Mouse (Mus musculus) cerebellum, adult 9-10 months (tissue): Measurements from ENCODE around the gene Inpp4b.

ENCODE experiments used
- DNase-seq: peaks from one replicate; pipeline ENCODE4 v3.0.0; 2022

Gene Inpp4b

GRCm38 (mm10) chr8:81849976-81850375 lies 507.6 kb downstream of the Inpp4b start:
- DNase-seq, result peak; percentile 84

DNA sequence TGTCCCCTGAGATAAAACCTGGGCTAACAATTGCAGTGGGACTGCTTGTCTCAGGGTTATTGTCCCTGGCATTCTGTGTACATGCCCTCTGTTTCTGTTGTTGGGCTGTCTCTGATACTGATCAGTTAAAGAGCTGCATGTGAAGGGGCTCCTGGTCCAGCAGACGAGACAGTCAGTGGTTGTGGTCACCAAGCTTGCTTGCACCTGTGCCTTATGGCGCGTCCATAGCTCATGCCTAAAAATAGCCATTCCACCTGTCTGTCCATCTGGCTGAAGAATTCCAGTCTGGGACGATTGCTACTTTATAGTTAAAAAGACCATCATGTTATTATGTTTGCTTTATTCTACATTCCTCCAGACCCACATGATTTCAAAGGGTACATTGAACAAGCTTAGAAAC lies 510.8 kb downstream of the Inpp4b start:
- peak; percentile 92 for DNase-seq

DNA sequence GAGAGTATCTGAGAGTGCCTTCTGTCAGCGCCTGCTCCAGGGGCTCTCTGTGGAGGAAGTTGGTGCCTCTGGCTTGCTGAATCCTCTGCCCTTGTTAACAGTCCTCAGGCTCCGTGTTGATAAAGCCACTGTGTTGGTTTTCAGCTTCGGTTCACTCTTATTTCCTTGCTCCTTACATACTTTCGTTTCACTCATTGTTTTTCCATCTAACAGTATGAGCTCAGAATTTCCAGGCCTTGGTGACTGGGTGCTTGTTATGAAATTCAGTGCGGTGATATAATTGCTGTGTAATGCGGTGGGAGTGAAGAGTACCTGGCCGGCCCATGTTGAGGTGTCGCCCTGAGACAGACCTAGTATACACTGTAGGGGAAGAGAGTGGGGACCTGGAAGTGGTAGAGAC lies 512.2 kb downstream of the Inpp4b start:
- no peak for DNase-seq

DNA sequence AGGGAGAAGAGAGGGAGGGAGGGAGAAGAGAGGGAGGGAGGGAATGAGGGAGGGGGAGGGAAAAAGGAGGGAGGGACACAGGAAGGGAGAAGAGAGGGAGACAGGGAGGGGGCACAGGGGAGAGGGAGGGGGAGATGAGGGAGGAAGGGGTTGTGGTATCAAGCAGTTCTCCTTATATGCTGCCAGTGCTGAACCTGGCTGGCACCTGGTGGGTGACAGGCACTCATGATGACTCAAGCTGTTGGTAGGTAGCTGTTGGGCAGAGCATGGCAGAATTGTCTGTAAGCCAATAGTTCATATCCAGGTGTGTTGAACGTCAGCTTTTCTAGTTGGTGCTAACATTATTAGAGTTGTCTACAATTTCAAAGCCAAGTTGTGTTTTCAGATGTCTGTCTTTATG lies 512.7 kb downstream of the Inpp4b start:
- DNase-seq, result no peak

DNA sequence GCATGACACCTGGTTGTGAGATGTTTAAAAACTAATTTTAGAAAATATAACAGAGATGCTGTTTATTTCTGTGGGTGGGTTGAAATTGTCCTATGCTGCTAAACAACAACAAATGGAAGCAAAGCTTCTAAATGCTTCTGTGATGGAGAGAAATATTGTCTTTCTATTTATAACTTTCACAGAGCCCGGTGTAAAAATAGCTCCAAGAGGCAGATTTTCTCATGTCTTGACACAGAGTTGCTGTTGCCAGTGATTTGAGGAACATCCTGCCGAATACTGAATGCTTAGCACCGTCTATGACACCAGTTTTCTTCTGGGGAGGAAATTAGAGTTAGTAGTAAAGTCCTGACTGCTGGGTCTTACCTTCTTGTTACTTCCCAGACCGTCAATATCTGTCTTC lies 513.8 kb downstream of the Inpp4b start:
- DNase-seq, result peak; percentile 48

DNA sequence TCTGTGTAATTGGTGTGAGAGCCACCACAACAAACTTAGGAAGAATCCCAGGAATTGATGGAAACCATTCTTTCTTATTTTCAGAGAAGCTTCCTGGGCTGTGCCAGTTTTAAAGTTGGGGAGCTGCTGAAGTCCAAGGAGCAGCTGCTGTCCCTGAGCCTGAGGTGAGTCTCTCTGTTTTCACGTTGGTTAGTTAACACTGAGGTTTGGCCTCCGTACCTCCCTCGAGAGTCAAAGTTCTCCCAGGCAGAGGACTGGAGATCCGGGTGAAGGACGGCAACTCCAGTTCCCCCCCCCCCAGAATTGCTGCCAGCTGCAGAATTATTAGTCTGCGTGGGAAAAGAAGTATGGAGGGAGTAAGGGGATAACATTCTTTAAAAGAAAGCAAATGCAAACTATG lies 514.3 kb downstream of the Inpp4b start:
- no peak for DNase-seq

DNA sequence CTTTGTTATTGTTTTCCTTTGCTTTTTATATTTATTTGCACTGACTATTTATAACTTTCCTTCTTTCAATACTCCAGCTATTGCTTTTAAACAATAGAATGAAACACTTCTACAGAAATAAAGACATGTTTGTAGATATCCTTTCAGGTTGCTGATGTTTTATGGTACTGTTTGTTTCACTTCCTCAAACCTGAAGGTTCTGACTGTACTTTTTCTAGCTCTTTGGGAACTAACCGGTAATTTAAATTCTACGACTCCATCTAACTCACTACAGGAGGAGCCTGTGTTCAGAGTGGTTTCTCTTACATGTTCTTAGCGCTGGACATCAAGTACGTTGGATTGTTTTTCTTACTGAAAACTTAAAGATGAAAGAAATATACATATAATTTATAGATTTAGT lies 516.0 kb downstream of the Inpp4b start:
- DNase-seq, result no peak

DNA sequence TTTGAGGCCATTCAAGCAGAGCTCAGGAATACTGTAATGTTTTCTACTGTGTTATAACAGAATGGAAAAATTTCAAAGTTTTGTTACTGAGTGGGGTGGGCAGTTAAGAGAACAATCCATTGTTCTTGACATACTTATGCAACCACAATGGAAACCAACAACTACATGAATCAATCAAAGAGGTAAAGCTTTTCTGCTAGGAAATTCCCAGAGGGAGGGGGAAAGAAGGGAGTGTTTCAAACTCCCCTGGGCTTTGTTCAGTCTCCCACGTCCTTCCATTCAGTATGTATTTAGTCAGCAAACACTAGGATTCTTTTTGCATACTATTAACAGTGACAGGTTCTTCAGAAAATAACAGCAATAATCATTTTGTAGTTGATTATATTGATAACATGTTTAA lies 517.4 kb downstream of the Inpp4b start:
- DNase-seq, result no peak

DNA sequence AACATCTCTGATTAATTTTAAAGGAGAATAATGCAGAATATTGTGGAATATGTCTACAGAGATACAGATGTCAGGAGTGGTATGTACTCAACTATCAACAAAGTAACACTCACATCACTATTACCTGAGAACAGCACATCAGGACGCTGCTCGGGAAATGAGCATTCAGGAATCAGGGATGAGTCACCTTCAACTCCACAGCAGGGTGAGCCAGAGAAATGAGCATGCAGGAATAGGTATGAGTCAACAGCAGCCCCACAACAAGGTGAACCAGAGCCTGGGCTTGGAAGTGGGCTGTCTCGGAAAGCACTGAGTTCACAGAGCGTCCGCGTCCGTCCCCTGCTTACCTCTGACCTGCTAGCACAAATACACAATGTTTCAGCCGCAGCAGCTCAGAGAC lies 519.0 kb downstream of the Inpp4b start:
- DNase-seq, result no peak

- DNase-seq, result no peak
These were observed 520.4 kb downstream of the Inpp4b start for GRCm38 (mm10) chr8:81862738-81863137.

GRCm38 (mm10) chr8:81864318-81864717 lies 522.0 kb downstream of the Inpp4b start:
- DNase-seq, result no peak

DNA sequence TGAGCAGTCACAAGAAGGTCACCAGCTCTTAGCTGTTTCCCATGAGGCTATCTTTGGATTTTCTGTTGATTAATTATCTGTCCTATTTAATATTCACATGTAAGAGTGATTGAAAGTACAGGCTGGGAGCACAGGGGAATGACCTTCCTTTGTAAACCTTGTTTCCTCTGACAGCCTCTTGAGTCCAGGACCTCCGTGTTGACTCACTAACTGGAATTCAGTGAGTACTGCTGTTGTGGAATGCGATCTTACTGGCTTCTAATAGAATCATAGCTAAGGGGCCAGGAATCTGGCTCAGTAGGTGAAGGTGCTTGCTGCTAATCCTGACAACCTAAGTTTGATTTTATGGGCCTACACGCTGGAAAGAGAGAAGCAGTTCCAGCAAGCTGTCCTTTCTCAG lies 523.3 kb downstream of the Inpp4b start:
- DNase-seq, result no peak

GRCm38 (mm10) chr8:81867020-81867419 lies 524.7 kb downstream of the Inpp4b start:
- DNase-seq, result no peak

GRCm38 (mm10) chr8:81870466-81870865 lies 528.1 kb downstream of the Inpp4b start:
- DNase-seq, result peak; percentile 42

GRCm38 (mm10) chr8:81880071-81880470 lies 537.7 kb downstream of the Inpp4b start:
- no peak for DNase-seq

DNA sequence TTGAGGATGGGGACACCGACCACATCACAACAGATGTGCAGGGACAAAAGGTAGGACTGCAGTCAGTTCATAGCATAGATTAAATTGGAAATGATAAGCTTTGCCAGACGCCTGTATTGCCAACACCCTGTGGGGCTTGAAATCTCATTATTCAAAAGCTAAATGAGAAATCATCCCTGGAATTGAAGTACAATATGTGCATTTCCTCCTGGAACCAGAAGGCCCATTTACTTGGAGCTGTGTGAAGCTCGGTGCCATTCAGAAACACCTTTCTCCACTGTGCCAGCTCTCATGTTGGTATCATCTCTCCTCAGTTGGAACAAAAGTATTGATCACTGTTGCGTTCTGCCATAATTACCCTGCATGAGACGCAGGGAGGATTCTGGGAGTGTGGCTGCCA lies 541.8 kb downstream of the Inpp4b start:
- peak; percentile 38 for DNase-seq

DNA sequence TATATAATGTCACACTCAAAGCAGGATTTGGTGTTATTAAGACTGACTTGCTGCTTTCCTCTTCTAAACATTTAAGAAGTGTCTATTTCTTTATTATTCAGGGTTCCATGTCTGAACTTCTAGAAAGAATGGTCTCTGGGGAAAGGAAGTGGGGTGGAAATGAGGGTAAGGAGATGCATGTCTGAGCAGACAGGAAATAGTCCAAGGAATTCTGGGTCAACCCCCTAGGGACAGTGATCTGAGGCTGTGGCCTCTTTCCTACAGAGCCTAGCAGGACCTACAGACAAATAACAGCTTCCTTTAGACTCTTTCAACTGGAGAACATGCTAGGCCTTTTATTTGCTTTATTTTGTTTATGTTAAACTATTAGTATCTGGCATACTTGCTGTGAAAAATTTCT lies 546.5 kb downstream of the Inpp4b start:
- DNase-seq, result no peak

DNA sequence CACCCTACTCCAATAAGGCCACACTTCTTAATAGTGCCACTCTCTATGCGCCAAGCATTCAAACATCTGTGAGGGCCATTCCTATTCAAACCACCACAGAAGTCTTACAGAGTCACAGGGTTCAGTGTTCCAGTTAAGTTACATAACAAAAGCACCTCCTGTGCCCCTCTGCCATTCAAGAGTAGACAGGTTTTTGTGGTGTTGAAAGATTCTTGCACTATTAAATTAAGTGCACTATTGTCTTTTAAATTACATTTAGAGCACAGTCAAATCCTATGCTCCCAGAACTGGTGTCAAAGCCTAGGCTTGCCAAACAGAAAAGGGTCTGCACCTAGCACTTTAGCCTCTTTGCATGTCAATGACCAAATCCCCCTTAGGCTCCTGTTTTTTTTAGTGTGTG lies 550.9 kb downstream of the Inpp4b start:
- no peak for DNase-seq

- DNase-seq, result peak; percentile 58
These were observed 604.5 kb downstream of the Inpp4b start for GRCm38 (mm10) chr8:81946812-81947211.

- DNase-seq, result no peak
These were observed 610.7 kb downstream of the Inpp4b start for GRCm38 (mm10) chr8:81953101-81953500.

DNA sequence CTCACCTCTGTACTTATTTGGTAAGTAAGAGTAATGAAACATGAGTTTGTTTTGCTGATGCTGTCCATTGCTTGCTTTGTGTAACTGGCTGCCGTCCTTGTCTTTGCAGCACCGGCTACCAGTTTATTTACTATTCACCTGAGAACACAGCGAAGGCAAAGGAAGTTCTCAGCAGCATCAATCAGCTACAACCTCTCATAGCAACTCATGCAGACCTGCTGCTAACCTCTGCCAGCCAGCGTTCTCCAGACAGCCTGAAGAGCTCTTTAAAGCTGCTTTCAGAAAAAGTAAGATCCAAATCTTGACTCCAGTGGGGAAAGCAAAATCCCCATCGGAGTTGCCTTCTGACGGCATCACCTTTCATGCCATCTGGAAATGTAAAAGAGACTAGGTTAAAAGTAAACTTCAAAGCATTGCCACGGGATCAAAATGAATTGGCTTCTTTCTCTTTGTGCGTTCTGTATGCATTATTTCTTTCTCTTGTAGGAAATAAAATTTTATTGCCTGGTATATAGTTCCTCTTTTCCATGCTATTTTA lies 642.8 kb downstream of the Inpp4b start:
- DNase-seq, result no peak

GRCm38 (mm10) chr8:81992966-81993365 lies 650.6 kb downstream of the Inpp4b start:
- DNase-seq, result no peak

GRCm38 (mm10) chr8:81996239-81996638 lies 653.9 kb downstream of the Inpp4b start:
- DNase-seq, result no peak

GRCm38 (mm10) chr8:81996823-81997222 lies 654.5 kb downstream of the Inpp4b start:
- peak; percentile 16 for DNase-seq

GRCm38 (mm10) chr8:82004158-82004557 lies 661.8 kb downstream of the Inpp4b start:
- no peak for DNase-seq

GRCm38 (mm10) chr8:82005466-82005865 lies 663.1 kb downstream of the Inpp4b start:
- no peak for DNase-seq
